Mouse (Mus musculus) heart, embryonic 14.5 days (tissue): ENCODE measurements at regions not wholly inside any gene's neighbourhood (a gene's known extent, or its start where the extent isn't known, plus 50 kb on each side); places are given as distances from the start of the nearest gene placed in this dataset.

Experiments used
- ATAC-seq: fragments of 200-750 bp; cut with Nextera tagmentation; 2 replicates; pipeline ENCODE4 v1.8.0; 2017; ENCODE audit warnings: low read depth, moderate TSS enrichment; ENCODE audit not compliant: insufficient number of reproducible peaks, insufficient read depth, low FRiP score
- H3K27ac ChIP-seq, 2 experiments: fragments of 200-500 bp in 1 of 2; fragments of 300-500 bp in 1 of 2; sonication (generic) in 1 of 2; replicated peaks in 1 of 2; 2 replicates each; pipeline ENCODE4 v1.5.1; 2012 to 2014; ENCODE audit warnings: low read depth in 2 of 2, low read length in 2 of 2, control low read depth in 1 of 2, mild to moderate bottlenecking in 1 of 2, mixed read lengths in 1 of 2; ENCODE audit not compliant: control insufficient read depth in 1 of 2, insufficient read depth in 1 of 2
- H3K27me3 ChIP-seq: fragments of 300-500 bp; sonication (generic); 2 replicates; pipeline ENCODE4 v1.6.1; 2014; ENCODE audit warnings: mild to moderate bottlenecking, low read length, control low read depth; ENCODE audit not compliant: control insufficient read depth, insufficient read depth
- H3K36me3 ChIP-seq: fragments of 300-500 bp; sonication (generic); 2 replicates; pipeline ENCODE4 v1.6.1; 2014; ENCODE audit warnings: mild to moderate bottlenecking, control low read depth, low read length, mixed read lengths; ENCODE audit not compliant: control insufficient read depth, insufficient read depth
- H3K4me1 ChIP-seq, 2 experiments: fragments of 200-500 bp in 1 of 2; fragments of 300-500 bp in 1 of 2; sonication (generic) in 1 of 2; 2 replicates each; pipeline ENCODE4 v1.6.1; 2012 to 2014; ENCODE audit warnings: low read length in 2 of 2, control low read depth in 1 of 2, mixed read lengths in 1 of 2; ENCODE audit not compliant: control insufficient read depth in 2 of 2, insufficient read depth in 2 of 2
- H3K4me2 ChIP-seq: fragments of 300-500 bp; sonication (generic); 2 replicates; pipeline ENCODE4 v1.6.1; 2014; ENCODE audit warnings: mild to moderate bottlenecking, low read length
- H3K4me3 ChIP-seq, 2 experiments: fragments of 200-500 bp in 1 of 2; fragments of 300-500 bp in 1 of 2; sonication (generic) in 1 of 2; 2 replicates each; pipeline ENCODE4 v1.5.1; 2012 to 2014; ENCODE audit warnings: low read length in 2 of 2, mild to moderate bottlenecking in 2 of 2, control low read depth in 1 of 2, low read depth in 1 of 2, moderate library complexity in 1 of 2; ENCODE audit not compliant: control insufficient read depth in 1 of 2, insufficient read depth in 1 of 2
- H3K9ac ChIP-seq: fragments of 300-500 bp; sonication (generic); 2 replicates; pipeline ENCODE4 v1.6.1; 2014; ENCODE audit warnings: mild to moderate bottlenecking, low read length
- H3K9me3 ChIP-seq: fragments of 300-500 bp; sonication (generic); 2 replicates; pipeline ENCODE4 v1.6.1; 2016; ENCODE audit warnings: low read length, control low read depth; ENCODE audit not compliant: control insufficient read depth
- WGBS: fragments of 180-500 bp; shearing (Covaris S2); extraction: QIAGEN DNeasy Blood & Tissue Kit; methylation state at CpG from one replicate; pipeline ENCODE4 v1.1.7; 2014; 5-methylcytosine and 5-hydroxymethylcytosine counted together

GRCm38 (mm10) chr2:145103295-145103694 lies 64.3 kb upstream of the Slc24a3 start:
- Histone ChIP-seq H3K4me1 (no peaks in the 10 kb centered on the region), H3K9ac (no peak overlapping the region), H3K4me3 (no peak overlapping the region), H3K27ac (no peak overlapping the region), H3K9me3 (no peaks in the 10 kb centered on the region), H3K36me3 (no peaks in the 10 kb centered on the region), H3K27me3 (no peaks in the 10 kb centered on the region), H3K4me2 (no peak overlapping the region)
- WGBS: 92% methylated on average over 2 of the region's 2 CpGs
- ATAC-seq: no peak

- no peak overlapping the region for H3K4me2 ChIP-seq
Measured at GRCm38 (mm10) chr2:145111615-145112014, 55.9 kb upstream of the Slc24a3 start.

GRCm38 (mm10) chr2:145115043-145115442 lies 52.5 kb upstream of the Slc24a3 start:
- no peak overlapping the region for H3K27ac ChIP-seq
- WGBS: 90% methylated on average over 3 of the region's 3 CpGs
- no peaks in the 10 kb centered on the region for H3K27me3 ChIP-seq
- no peak overlapping the region for H3K4me3 ChIP-seq
- H3K4me2 ChIP-seq: no peak overlapping the region
- no peaks in the 10 kb centered on the region; the same call in 1 of the 2 replicates for H3K9me3 ChIP-seq
- no peak for ATAC-seq
- no peaks in the 10 kb centered on the region for H3K36me3 ChIP-seq
- H3K4me1 ChIP-seq: no peaks in the 10 kb centered on the region; a peak in 1 of 4 replicates
- H3K9ac ChIP-seq: no peak overlapping the region

More at GRCm38 (mm10) chr2:145111615-145112014, 55.9 kb upstream of the Slc24a3 start:
- Histone ChIP-seq H3K27me3 (no peaks in the 10 kb centered on the region), H3K4me1 (no peaks in the 10 kb centered on the region), H3K9ac (no peak overlapping the region), H3K27ac (no peak overlapping the region), H3K9me3 (no peaks in the 10 kb centered on the region; the same call in 1 of the 2 replicates), H3K4me3 (no peak overlapping the region), H3K36me3 (no peaks in the 10 kb centered on the region)
- no peak for ATAC-seq
- 56% methylated on average over 1 of the region's 1 CpGs for WGBS
